Mouse (Mus musculus): ENCODE data around the gene Myo16.

Gene Myo16

GRCm38 (mm10) chr8:10153611-10154438, at the start of gene Myo16:
Gene Myo16, plus strand, starts transcription at chr8:10153911.
- DNase-seq (ENCODE audit: low read depth, low spot score), result peak; percentile 44

GRCm38 (mm10) chr8:10108516-10109271, 45.0 kb upstream of the Myo16 start:
- DNase-seq (ENCODE audit: low read depth, low spot score), result peak; percentile 68

- no peak for DNase-seq (ENCODE audit: low read depth, low spot score)
Observed at GRCm38 (mm10) chr8:10122749-10123148, 31.0 kb upstream of the Myo16 start.

- peak; percentile 50 for DNase-seq (ENCODE audit: low read depth, low spot score)
Observed at GRCm38 (mm10) chr8:10123412-10123811, 30.3 kb upstream of the Myo16 start.

GRCm38 (mm10) chr8:10125684-10126083, 28.0 kb upstream of the Myo16 start:
- DNase-seq (ENCODE audit: low read depth, low spot score), result peak; percentile 80

- peak; percentile 75 for DNase-seq (ENCODE audit: low read depth, low spot score)
Observed at GRCm38 (mm10) chr8:10130513-10131414, 22.9 kb upstream of the Myo16 start.

- DNase-seq (ENCODE audit: low read depth, low spot score), result no peak
Observed at GRCm38 (mm10) chr8:10139536-10139935, 14.2 kb upstream of the Myo16 start.

GRCm38 (mm10) chr8:10143961-10144360, 9.8 kb upstream of the Myo16 start:
- no peak for DNase-seq (ENCODE audit: low read depth, low spot score)

GRCm38 (mm10) chr8:10151692-10152247, 1.9 kb upstream of the Myo16 start:
- DNase-seq (ENCODE audit: low read depth, low spot score), result no peak

GRCm38 (mm10) chr8:10154439-10154745, 681 bp downstream of the Myo16 start:
- DNase-seq (ENCODE audit: low read depth, low spot score), result peak; percentile 41

GRCm38 (mm10) chr8:10155075-10155474, 1.4 kb downstream of the Myo16 start:
- no peak for DNase-seq (ENCODE audit: low read depth, low spot score)

GRCm38 (mm10) chr8:10161106-10161505, 7.4 kb downstream of the Myo16 start:
- no peak for DNase-seq (ENCODE audit: low read depth, low spot score)

- DNase-seq (ENCODE audit: low read depth, low spot score), result peak; percentile 61
Observed at GRCm38 (mm10) chr8:10164959-10165358, 11.2 kb downstream of the Myo16 start.

- DNase-seq (ENCODE audit: low read depth, low spot score), result no peak
Observed at GRCm38 (mm10) chr8:10168326-10168725, 14.6 kb downstream of the Myo16 start.

GRCm38 (mm10) chr8:10169894-10170293, 16.2 kb downstream of the Myo16 start:
- no peak for DNase-seq (ENCODE audit: low read depth, low spot score)

GRCm38 (mm10) chr8:10171321-10171720, 17.6 kb downstream of the Myo16 start:
- no peak for DNase-seq (ENCODE audit: low read depth, low spot score)

GRCm38 (mm10) chr8:10172278-10172677, 18.6 kb downstream of the Myo16 start:
- DNase-seq (ENCODE audit: low read depth, low spot score), result no peak

- DNase-seq (ENCODE audit: low read depth, low spot score), result no peak
Observed at GRCm38 (mm10) chr8:10173033-10173747, 19.5 kb downstream of the Myo16 start.

- peak; percentile 78 for DNase-seq (ENCODE audit: low read depth, low spot score)
Observed at GRCm38 (mm10) chr8:10174201-10174840, 20.6 kb downstream of the Myo16 start.
